Mouse (Mus musculus) neural tube, embryonic 11.5 days (tissue): ENCODE data around the gene Hormad1. TPM values are rescaled to one million over a fixed set of nuclear protein-coding genes. Genes with fewer than 3 reads are reported as not detected.

ENCODE experiments used
- ATAC-seq: fragments of 200-750 bp; cut with Nextera tagmentation; 2 replicates; pipeline ENCODE4 v1.8.0; 2017; ENCODE audit warnings: moderate number of reproducible peaks, mild to moderate bottlenecking, moderate TSS enrichment, moderate library complexity; ENCODE audit not compliant: insufficient read depth, low FRiP score, low TSS enrichment
- DNase-seq: peaks from one replicate; pipeline ENCODE4 v3.0.0-alpha.2; 2015; ENCODE audit warnings: low spot score
- H3K27ac ChIP-seq: fragments of 300-500 bp; sonication (generic); 2 replicates; pipeline ENCODE4 v1.5.1; 2014; ENCODE audit warnings: low read depth, mild to moderate bottlenecking, low read length
- H3K27me3 ChIP-seq: fragments of 300-500 bp; sonication (generic); 2 replicates; pipeline ENCODE4 v1.6.1; 2014; ENCODE audit warnings: mild to moderate bottlenecking, low read length, mixed read lengths; ENCODE audit not compliant: control insufficient read depth, insufficient read depth
- H3K36me3 ChIP-seq: fragments of 300-500 bp; sonication (generic); 2 replicates; pipeline ENCODE4 v1.6.1; 2014; ENCODE audit warnings: mild to moderate bottlenecking, low read length, moderate library complexity, mixed read lengths; ENCODE audit not compliant: control insufficient read depth, insufficient read depth
- H3K4me1 ChIP-seq: fragments of 300-500 bp; sonication (generic); 2 replicates; pipeline ENCODE4 v1.6.1; 2014; ENCODE audit warnings: low read length, mixed read lengths; ENCODE audit not compliant: control insufficient read depth, insufficient read depth
- H3K4me2 ChIP-seq: fragments of 300-500 bp; sonication (generic); 2 replicates; pipeline ENCODE4 v1.6.1; 2014; ENCODE audit warnings: low read depth, mild to moderate bottlenecking, moderate library complexity
- H3K4me3 ChIP-seq: fragments of 300-500 bp; sonication (generic); 2 replicates; pipeline ENCODE4 v1.5.1; 2014; ENCODE audit warnings: low read depth, low read length
- H3K9ac ChIP-seq: fragments of 300-500 bp; sonication (generic); 2 replicates; pipeline ENCODE4 v1.6.1; 2014; ENCODE audit warnings: mild to moderate bottlenecking, low read length
- H3K9me3 ChIP-seq: fragments of 300-500 bp; sonication (generic); 2 replicates; pipeline ENCODE4 v1.6.1; 2016; ENCODE audit warnings: low read length; ENCODE audit not compliant: control insufficient read depth
- WGBS: fragments of 180-500 bp; shearing (Covaris S2); extraction: QIAGEN DNeasy Blood & Tissue Kit; methylation state at CpG from one replicate; pipeline ENCODE4 v1.1.7; 2014; 5-methylcytosine and 5-hydroxymethylcytosine counted together
- polyA plus RNA-seq: library from polyadenylated mRNA; unstranded; fragments of >200 nt; fragmentation: Nextera tagmentation; extraction: Ambion mirVana; gene quantifications from 2 replicates; pipeline ENCODE4 v1.2.1, GENCODE M21; 2014

The Hormad1 gene
- polyA plus RNA-seq, 1 experiment from 2014 or later: not detected

GRCm38 (mm10) chr3:95635636-95636035 lies 76.2 kb downstream of the Hormad1 start:
- ATAC-seq (no peak), DNase-seq (no peak)
- Histone ChIP-seq H3K4me1 (no peaks in the 10 kb centered on the region), H3K9ac (no peak overlapping the region), H3K4me3 (no peak overlapping the region), H3K4me2 (no peak overlapping the region), H3K36me3 (peaks cover 7% of the 10 kb centered on the region), H3K9me3 (no peaks in the 10 kb centered on the region), H3K27me3 (no peaks in the 10 kb centered on the region), H3K27ac (no peak overlapping the region)
- 83% methylated on average over 4 of the region's 4 CpGs for WGBS

DNA sequence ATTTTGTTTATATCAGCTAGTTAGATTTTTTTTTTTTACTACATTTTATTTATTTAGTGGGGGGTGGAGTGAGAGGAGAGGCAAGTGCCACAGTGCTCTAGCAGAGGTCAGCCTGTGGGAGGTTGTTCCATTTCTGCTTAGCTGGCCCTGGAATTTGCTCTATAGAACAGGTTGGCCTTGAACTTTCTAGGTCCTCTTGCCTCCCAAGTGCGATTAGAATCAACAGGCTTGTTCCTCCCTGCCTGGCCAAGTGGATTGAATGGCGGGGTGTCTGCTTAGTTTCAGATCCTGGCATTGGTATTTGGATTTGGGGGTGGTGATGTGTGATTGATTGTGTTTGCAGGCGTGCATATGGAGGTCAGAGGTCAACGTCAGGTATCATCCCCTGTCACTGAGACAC lies 76.6 kb downstream of the Hormad1 start:
- Histone ChIP-seq H3K9ac (no peak overlapping the region), H3K4me2 (no peak overlapping the region), H3K27me3 (no peaks in the 10 kb centered on the region), H3K9me3 (no peaks in the 10 kb centered on the region), H3K27ac (no peak overlapping the region), H3K36me3 (peaks cover 7% of the 10 kb centered on the region), H3K4me1 (no peaks in the 10 kb centered on the region), H3K4me3 (no peak overlapping the region)
- DNase-seq (no peak), ATAC-seq (no peak)
- 85% methylated on average over 4 of the region's 4 CpGs for WGBS

Other genes with a start within 250 kb of the Hormad1 start
- gene Cers2, start 244.9 kb upstream of the Hormad1 start, polyA plus RNA-seq: 107 and 109 TPM in 2 replicates
- gene Setdb1, start 202.5 kb upstream of the Hormad1 start, polyA plus RNA-seq: 67.1 and 68.7 TPM in 2 replicates
- not detected in 2 replicates for gene 4930558C23Rik, start 156.8 kb upstream of the Hormad1 start, polyA plus RNA-seq
- gene Arnt, start 125.3 kb upstream of the Hormad1 start, polyA plus RNA-seq: 23.4 and 27.2 TPM in 2 replicates
- 7.3 and 8.4 TPM in 2 replicates for gene Ctsk, start 60.4 kb upstream of the Hormad1 start, polyA plus RNA-seq
- 8.3 and 8.8 TPM in 2 replicates for gene Ctss, start 32.9 kb upstream of the Hormad1 start, polyA plus RNA-seq
- gene Golph3l, start 29.3 kb downstream of the Hormad1 start, polyA plus RNA-seq: 41.2 and 41.5 TPM in 2 replicates
- 84.4 TPM in 2 replicates for gene Ensa, start 65.3 kb downstream of the Hormad1 start, polyA plus RNA-seq
- gene Mcl1, start 99.1 kb downstream of the Hormad1 start, polyA plus RNA-seq: 75.7 and 79.4 TPM in 2 replicates
- 0.42 and 0.82 TPM in 2 replicates for gene Adamtsl4, start 128.2 kb downstream of the Hormad1 start, polyA plus RNA-seq
- 20.5 and 21.5 TPM in 2 replicates for gene Ecm1, start 179.9 kb downstream of the Hormad1 start, polyA plus RNA-seq
- gene Tars2, start 200.5 kb downstream of the Hormad1 start, polyA plus RNA-seq: 46.8 and 56.5 TPM in 2 replicates